20 mouse cellular contexts compared by ENCODE assay signal in genomic region chr2:93495170-93495569, GRCm38 (mm10). TPM values are rescaled to one million over a fixed set of nuclear protein-coding genes. Genes with fewer than 3 reads are reported as not detected.
DNase-seq lines count a peak whose midpoint lies in the region; ATAC-seq and TF ChIP-seq lines count a peak whose summit lies in the region.
"Had no signal": no experiment of that assay in that cellular context is flagged by ENCODE, and none has a peak within 500 bp of the region (broad histone marks: within the 10 kb centered on the region; RNA-seq: fewer than 3 reads in every experiment).

No protein-coding gene starts in this region.

- no peaks in the 10 kb centered on the region for H3K4me1 ChIP-seq in hindbrain, embryonic 14.5 days (replicated peaks; ENCODE audit: control insufficient read depth, insufficient read depth, low read length)
- peaks cover 5% of the 10 kb centered on the region; the same call in 1 of the 2 replicates for H3K4me1 ChIP-seq in hindbrain, embryonic 10.5 days (replicated peaks)
- H3K4me1 ChIP-seq in embryonic facial prominence, embryonic 14.5 days (ENCODE audit: control insufficient read depth, insufficient read depth, low read length), result no peaks in the 10 kb centered on the region
- H3K4me1 ChIP-seq: embryonic facial prominence, embryonic 12.5 days; heart, embryonic 13.5 days had no signal

- no peak overlapping the region for H3K27ac ChIP-seq in hindbrain, embryonic 14.5 days
- H3K27ac ChIP-seq in hindbrain, embryonic 10.5 days, result no peak overlapping the region
- no peak overlapping the region for H3K27ac ChIP-seq in embryonic facial prominence, embryonic 14.5 days (replicated peaks; ENCODE audit: low read depth, low read length)
- H3K27ac ChIP-seq: embryonic facial prominence, embryonic 12.5 days; heart, embryonic 13.5 days had no signal

- no peak overlapping the region for H3K4me3 ChIP-seq in hindbrain, embryonic 14.5 days (replicated peaks; ENCODE audit: low read length)
- H3K4me3 ChIP-seq in hindbrain, embryonic 10.5 days, result no peak overlapping the region
- H3K4me3 ChIP-seq in embryonic facial prominence, embryonic 14.5 days (ENCODE audit: low read depth, low read length), result no peak overlapping the region
- H3K4me3 ChIP-seq: embryonic facial prominence, embryonic 12.5 days; heart, embryonic 13.5 days had no signal

- H3K27me3 ChIP-seq in hindbrain, embryonic 14.5 days (ENCODE audit: control insufficient read depth, insufficient read depth, low read length), result no peaks in the 10 kb centered on the region
- H3K27me3 ChIP-seq in hindbrain, embryonic 10.5 days (ENCODE audit: insufficient read depth, poor library complexity, severe bottlenecking), result no peaks in the 10 kb centered on the region
- no peaks in the 10 kb centered on the region for H3K27me3 ChIP-seq in embryonic facial prominence, embryonic 14.5 days (replicated peaks; ENCODE audit: control insufficient read depth, insufficient read depth, low read length)
- H3K27me3 ChIP-seq: embryonic facial prominence, embryonic 12.5 days had no signal

- H3K9ac ChIP-seq in hindbrain, embryonic 14.5 days, result no peak overlapping the region
- H3K9ac ChIP-seq in embryonic facial prominence, embryonic 14.5 days (ENCODE audit: low read depth, low read length), result no peak overlapping the region
- H3K9ac ChIP-seq: embryonic facial prominence, embryonic 12.5 days; heart, embryonic 13.5 days had no signal

- intact Hi-C loops in left cerebral cortex, postnatal 4 days (cut with DNase I), result no loop called here

- H3K4me2 ChIP-seq in hindbrain, embryonic 14.5 days (replicated peaks), result no peak overlapping the region
- no peak overlapping the region for H3K4me2 ChIP-seq in embryonic facial prominence, embryonic 14.5 days (ENCODE audit: low read depth, low read length)
- H3K4me2 ChIP-seq: embryonic facial prominence, embryonic 12.5 days; heart, embryonic 13.5 days had no signal

- no peak for TF ChIP-seq CTCF in brain, embryonic 14.5 days (IDR thresholded peaks at IDR 0.05; ENCODE audit: borderline replicate concordance, extremely low read depth, insufficient read depth, insufficient read length)

- no peak for TF ChIP-seq POLR2A in brain, embryonic 14.5 days (IDR thresholded peaks at IDR 0.05; ENCODE audit: borderline replicate concordance, extremely low read depth, insufficient read depth, insufficient read length, poor library complexity, severe bottlenecking)

- ATAC-seq in hindbrain, embryonic 14.5 days (ENCODE audit: low FRiP score), result peak; percentile 21; the same call in 1 of the 2 replicates
- 0 out of 2 replicates have a peak, but pooled peaks have one; percentile 26 for ATAC-seq in embryonic facial prominence, embryonic 14.5 days (ENCODE audit: low read depth)
- ATAC-seq: activated CD4-positive, CD25-positive, alpha-beta regulatory T cell, adult 4 months; forebrain, embryonic 14.5 days; intestine, postnatal 0 days; Patski had no signal

- WGBS in hindbrain, embryonic 14.5 days, result 75% methylated on average over 3 of the region's 3 CpGs
- 86% methylated on average over 3 of the region's 3 CpGs for WGBS in hindbrain, embryonic 10.5 days
- 76% methylated on average over 3 of the region's 3 CpGs for WGBS in embryonic facial prominence, embryonic 14.5 days

- no peaks in the 10 kb centered on the region for H3K9me3 ChIP-seq in hindbrain, embryonic 14.5 days (ENCODE audit: control insufficient read depth, low read length)
- H3K9me3 ChIP-seq in hindbrain, embryonic 10.5 days, result no peaks in the 10 kb centered on the region
- no peaks in the 10 kb centered on the region for H3K9me3 ChIP-seq in embryonic facial prominence, embryonic 14.5 days (ENCODE audit: control insufficient read depth, low read length)
- H3K9me3 ChIP-seq: embryonic facial prominence, embryonic 12.5 days; heart, embryonic 13.5 days had no signal

- H3K36me3 ChIP-seq in hindbrain, embryonic 14.5 days (replicated peaks; ENCODE audit: control insufficient read depth, insufficient read depth), result no peaks in the 10 kb centered on the region
- H3K36me3 ChIP-seq in hindbrain, embryonic 10.5 days, result no peaks in the 10 kb centered on the region
- no peaks in the 10 kb centered on the region for H3K36me3 ChIP-seq in embryonic facial prominence, embryonic 14.5 days (ENCODE audit: control insufficient read depth, insufficient read depth, low read length)
- H3K36me3 ChIP-seq: embryonic facial prominence, embryonic 12.5 days; heart, embryonic 13.5 days had no signal

- DNase-seq in hindbrain, embryonic 14.5 days (ENCODE audit: low spot score), result no peak
- no peak for DNase-seq in hindbrain, embryonic 10.5 days (ENCODE audit: low spot score)
- peak; percentile 66 for DNase-seq in left cerebral cortex, postnatal 4 days
- no peak for DNase-seq in left cerebral cortex, adult 9 months (ENCODE audit: low spot score in 2 of 2)
- DNase-seq in brain, embryonic 14.5 days (ENCODE audit: low read depth), result peak; percentile 23
- DNase-seq in embryonic facial prominence, embryonic 14.5 days (ENCODE audit: low spot score), result peak; percentile 36
- no peak for DNase-seq in urinary bladder, postnatal 36 days (ENCODE audit: low spot score in 2 of 2)
- DNase-seq: adrenal gland, postnatal 14 days; cerebellum, adult 2 months; cerebellum, postnatal 14 days; embryo, embryonic 11 days; gastrocnemius, postnatal 36 days; heart, adult 11 months; heart, postnatal 36 days had no signal

RNA-seq across cellular contexts. Expression of gene Cd82, which starts 32.2 kb away (rescaled TPM):
- polyA plus RNA-seq in hindbrain, embryonic 14.5 days (2014; fragmentation: Nextera tagmentation; extraction: Ambion mirVana), result 14.2 and 20.0 TPM in 2 replicates
- 6.2 and 10.3 TPM in 2 replicates for polyA plus RNA-seq in hindbrain, embryonic 10.5 days (2016; fragmentation: Nextera tagmentation; extraction: Ambion mirVana)
- total RNA-seq in left cerebral cortex, postnatal 4 days (2021), result 10 to 100 TPM; 15.4 to 17.4 TPM
- polyA plus RNA-seq in brain, embryonic 14.5 days (2012; rRNA removed), result 19.5 and 24.4 TPM in 2 replicates
- 46.0 and 46.9 TPM in 2 replicates for polyA plus RNA-seq in embryonic facial prominence, embryonic 14.5 days (2014; fragmentation: Nextera tagmentation; extraction: Ambion mirVana)

Comparison
In these comparisons a context has a peak if more than half of its experiments do, and no peak if none do; other contexts are left out.
1. DNase-seq: peak in left cerebral cortex, postnatal 4 days (single experiment), brain, embryonic 14.5 days (single experiment) and embryonic facial prominence, embryonic 14.5 days (single experiment); none in hindbrain, embryonic 14.5 days (single experiment), hindbrain, embryonic 10.5 days (single experiment), left cerebral cortex, adult 9 months (0 of 2) and urinary bladder, postnatal 36 days (0 of 2).